Mouse (Mus musculus) brain, embryonic 14.5 days (tissue): ENCODE measurements at regions not wholly inside any gene's neighbourhood (a gene's known extent, or its start where the extent isn't known, plus 50 kb on each side); places are given as distances from the start of the nearest gene placed in this dataset.

Experiments
- DNase-seq: peaks from one replicate; pipeline ENCODE4 v3.0.0-alpha.2; 2011; ENCODE audit warnings: low read depth
- CTCF ChIP-seq: fragments of 200-500 bp; IDR thresholded peaks from 2 replicates; pipeline ENCODE4 v1.5.1; 2012; ENCODE audit warnings: inconsistent platforms, mild to moderate bottlenecking, moderate library complexity, borderline replicate concordance; ENCODE audit not compliant: insufficient read depth, insufficient read length; ENCODE audit errors: extremely low read depth
- POLR2A ChIP-seq: fragments of 200-500 bp; IDR thresholded peaks from 2 replicates; pipeline ENCODE4 v1.6.1; 2012; ENCODE audit warnings: mild to moderate bottlenecking, inconsistent platforms, borderline replicate concordance; ENCODE audit not compliant: poor library complexity, insufficient read depth, insufficient read length, severe bottlenecking; ENCODE audit errors: extremely low read depth

- TF ChIP-seq CTCF (no peak), POLR2A (no peak)
- DNase-seq = peak; percentile 95
Measured at GRCm38 (mm10) chr3:35324186-35324585, 429.7 kb upstream of the Atp11b start.

- peak; percentile 94 for DNase-seq
- no peak for TF ChIP-seq POLR2A
- no peak for TF ChIP-seq CTCF
Measured at GRCm38 (mm10) chr3:35332534-35333272, 421.2 kb upstream of the Atp11b start.

GRCm38 (mm10) chr3:35334017-35334416 lies 419.9 kb upstream of the Atp11b start:
- TF ChIP-seq POLR2A = no peak
- DNase-seq = peak; percentile 53

- peak; percentile 77 for DNase-seq
- TF ChIP-seq CTCF = peak; percentile 44; the same call in 1 of the 2 replicates
- TF ChIP-seq POLR2A = no peak
Measured at GRCm38 (mm10) chr3:35334546-35334945, 419.4 kb upstream of the Atp11b start.

GRCm38 (mm10) chr3:35335837-35336236 lies 418.1 kb upstream of the Atp11b start:
- DNase-seq = peak; percentile 89
- no peak for TF ChIP-seq CTCF
- TF ChIP-seq POLR2A = no peak

GRCm38 (mm10) chr3:35340525-35340924 lies 413.4 kb upstream of the Atp11b start:
- TF ChIP-seq CTCF (no peak), POLR2A (no peak)
- peak; percentile 92 for DNase-seq

GRCm38 (mm10) chr3:35340935-35341800 lies 412.7 kb upstream of the Atp11b start:
- TF ChIP-seq POLR2A (no peak), CTCF (peak; percentile 29; the same call in 1 of the 2 replicates)

GRCm38 (mm10) chr3:35341840-35342239 lies 412.1 kb upstream of the Atp11b start:
- TF ChIP-seq CTCF (no peak), POLR2A (no peak)
- peak; percentile 43 for DNase-seq

More at GRCm38 (mm10) chr3:35340935-35341800, 412.7 kb upstream of the Atp11b start:
- peak; percentile 98 for DNase-seq

- DNase-seq = peak; percentile 65
- TF ChIP-seq POLR2A (no peak), CTCF (no peak)
Measured at GRCm38 (mm10) chr3:35342584-35342983, 411.3 kb upstream of the Atp11b start.

- no peak for DNase-seq
- no peak for TF ChIP-seq CTCF
- no peak for TF ChIP-seq POLR2A
Measured at GRCm38 (mm10) chr3:35343936-35344335, 410.0 kb upstream of the Atp11b start.

GRCm38 (mm10) chr3:35349114-35349513 lies 404.8 kb upstream of the Atp11b start:
- no peak for DNase-seq
- TF ChIP-seq POLR2A (no peak), CTCF (no peak)
